Mouse (Mus musculus): ENCODE measurements around the gene Dact3.

Dact3 gene

GRCm38 (mm10) chr7:16892352-16892730, 17.2 kb downstream of the Dact3 start:
- no peak for DNase-seq (ENCODE audit: low spot score)

GRCm38 (mm10) chr7:16893612-16894011, 18.5 kb downstream of the Dact3 start:
- DNase-seq (ENCODE audit: low spot score) = no peak

GRCm38 (mm10) chr7:16894279-16894678, 19.2 kb downstream of the Dact3 start:
- no peak for DNase-seq (ENCODE audit: low spot score)

- DNase-seq (ENCODE audit: low spot score) = peak; percentile 72
Observed at GRCm38 (mm10) chr7:16895000-16895399, 19.9 kb downstream of the Dact3 start.

GRCm38 (mm10) chr7:16895511-16895910, 20.4 kb downstream of the Dact3 start:
- DNase-seq (ENCODE audit: low spot score) = no peak

GRCm38 (mm10) chr7:16900526-16900925, 25.4 kb downstream of the Dact3 start:
- DNase-seq (ENCODE audit: low spot score) = no peak

- DNase-seq (ENCODE audit: low spot score) = no peak
Observed at GRCm38 (mm10) chr7:16903439-16903955, 28.4 kb downstream of the Dact3 start.

- no peak for DNase-seq (ENCODE audit: low spot score)
Observed at GRCm38 (mm10) chr7:16904120-16904675, 29.1 kb downstream of the Dact3 start.

GRCm38 (mm10) chr7:16905491-16906021, 30.4 kb downstream of the Dact3 start:
- peak; percentile 35 for DNase-seq (ENCODE audit: low spot score)

GRCm38 (mm10) chr7:16906281-16906680, 31.2 kb downstream of the Dact3 start, which contains the start of gene Ptgir:
Gene Ptgir, plus strand, starts transcription at chr7:16906490.
- no peak for DNase-seq (ENCODE audit: low spot score)

GRCm38 (mm10) chr7:16906889-16907559, 31.9 kb downstream of the Dact3 start:
- no peak for DNase-seq (ENCODE audit: low spot score)

GRCm38 (mm10) chr7:16907842-16908241, 32.7 kb downstream of the Dact3 start:
- DNase-seq (ENCODE audit: low spot score) = no peak

GRCm38 (mm10) chr7:16908367-16908766, 33.2 kb downstream of the Dact3 start:
- no peak for DNase-seq (ENCODE audit: low spot score)

GRCm38 (mm10) chr7:16908859-16909258, 33.7 kb downstream of the Dact3 start:
- DNase-seq (ENCODE audit: low spot score) = no peak

- DNase-seq (ENCODE audit: low spot score) = no peak
Observed at GRCm38 (mm10) chr7:16909909-16910308, 34.8 kb downstream of the Dact3 start.

- DNase-seq (ENCODE audit: low spot score) = no peak
Observed at GRCm38 (mm10) chr7:16911904-16912303, 36.8 kb downstream of the Dact3 start.

GRCm38 (mm10) chr7:16912360-16912759, 37.2 kb downstream of the Dact3 start:
- no peak for DNase-seq (ENCODE audit: low spot score)

- peak; percentile 63 for DNase-seq (ENCODE audit: low spot score)
Observed at GRCm38 (mm10) chr7:16913806-16914452, 38.8 kb downstream of the Dact3 start.

GRCm38 (mm10) chr7:16914453-16915343, 39.6 kb downstream of the Dact3 start:
- DNase-seq (ENCODE audit: low spot score) = no peak

- no peak for DNase-seq (ENCODE audit: low spot score)
Observed at GRCm38 (mm10) chr7:16915461-16916340, 40.6 kb downstream of the Dact3 start.
